Mouse (Mus musculus) bone marrow, adult 2 months (tissue): ENCODE data around the gene Mybpc3. TPM values are rescaled to one million over a fixed set of nuclear protein-coding genes. Genes with fewer than 3 reads are reported as not detected.

Experiments
- H3K27ac ChIP-seq: fragments of 200-500 bp; 2 replicates; pipeline ENCODE4 v1.5.1; 2012; ENCODE audit warnings: low read depth, mild to moderate bottlenecking, control low read depth, inconsistent platforms, low read length; ENCODE audit not compliant: control insufficient read depth, poor library complexity, insufficient read depth
- H3K4me1 ChIP-seq: fragments of 200-500 bp; 2 replicates; pipeline ENCODE4 v1.6.1; 2011; ENCODE audit warnings: low read length; ENCODE audit not compliant: control insufficient read depth, insufficient read depth
- H3K4me3 ChIP-seq: fragments of 200-500 bp; replicated peaks from 2 replicates; pipeline ENCODE3; 2011; ENCODE audit warnings: mild to moderate bottlenecking, low read depth, low read length, control low read depth; ENCODE audit not compliant: control insufficient read depth
- CTCF ChIP-seq: fragments of 200-500 bp; IDR thresholded peaks from 2 replicates; pipeline ENCODE4 v1.5.1; 2011; ENCODE audit warnings: low read length, control low read depth; ENCODE audit not compliant: control insufficient read depth, insufficient read depth
- POLR2A ChIP-seq: fragments of 200-500 bp; IDR thresholded peaks from 2 replicates; pipeline ENCODE4 v1.6.1; 2011; ENCODE audit warnings: low read depth, mild to moderate bottlenecking, control low read depth, low read length, borderline replicate concordance; ENCODE audit not compliant: control insufficient read depth
- WGBS: fragments of 180-500 bp; shearing (Covaris S2); methylation state at CpG from one replicate; pipeline ENCODE4 v1.1.7; 2018; 5-methylcytosine and 5-hydroxymethylcytosine counted together
- polyA plus RNA-seq: library from polyadenylated mRNA; stranded (reverse); fragments of >200 nt; gene quantifications from 2 replicates; pipeline ENCODE4 v1.2.4, GENCODE M21; 2011; ENCODE audit warnings: low replicate concordance; ENCODE audit not compliant: missing spikeins, insufficient read depth, insufficient read length

Mybpc3 gene
- polyA plus RNA-seq, 1 experiment, result 1.1 TPM

- WGBS, result 59% methylated on average over 6 of the region's 6 CpGs
- Histone ChIP-seq H3K4me3 (no peak overlapping the region), H3K4me1 (no peaks in the 10 kb centered on the region), H3K27ac (no peak overlapping the region)
- TF ChIP-seq CTCF (no peak), POLR2A (no peak)
Measured at GRCm38 (mm10) chr2:91120261-91120671, 2.3 kb downstream of the Mybpc3 start.

DNA sequence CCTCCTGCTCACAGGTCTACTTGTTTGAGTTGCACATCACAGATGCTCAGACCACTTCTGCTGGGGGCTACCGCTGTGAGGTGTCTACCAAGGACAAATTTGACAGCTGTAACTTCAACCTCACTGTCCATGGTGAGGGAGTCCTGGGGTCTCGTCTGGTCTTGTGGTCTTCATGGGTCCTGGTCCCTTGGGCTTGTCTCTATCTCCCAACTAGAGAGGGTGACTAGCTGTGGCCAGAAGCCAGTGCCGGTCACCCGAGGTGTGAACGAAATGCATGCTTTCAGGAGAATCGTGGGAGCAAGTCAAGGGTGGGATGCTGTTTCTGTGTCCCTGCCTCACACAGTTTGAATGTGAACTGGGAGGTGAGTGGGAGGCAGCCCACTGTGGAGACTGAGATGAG is 3.1 kb downstream of the Mybpc3 start:
- 78% methylated on average over 6 of the region's 6 CpGs for WGBS
- H3K27ac ChIP-seq, result no peak overlapping the region
- H3K4me1 ChIP-seq, result no peaks in the 10 kb centered on the region
- no peak overlapping the region for H3K4me3 ChIP-seq
- TF ChIP-seq POLR2A, result no peak
- no peak for TF ChIP-seq CTCF

GRCm38 (mm10) chr2:91121497-91121896 is 3.6 kb downstream of the Mybpc3 start:
- no peak overlapping the region for H3K27ac ChIP-seq
- no peak for TF ChIP-seq POLR2A
- no peak for TF ChIP-seq CTCF
- H3K4me1 ChIP-seq, result no peaks in the 10 kb centered on the region
- no peak overlapping the region for H3K4me3 ChIP-seq
- 77% methylated on average over 8 of the region's 8 CpGs for WGBS

DNA sequence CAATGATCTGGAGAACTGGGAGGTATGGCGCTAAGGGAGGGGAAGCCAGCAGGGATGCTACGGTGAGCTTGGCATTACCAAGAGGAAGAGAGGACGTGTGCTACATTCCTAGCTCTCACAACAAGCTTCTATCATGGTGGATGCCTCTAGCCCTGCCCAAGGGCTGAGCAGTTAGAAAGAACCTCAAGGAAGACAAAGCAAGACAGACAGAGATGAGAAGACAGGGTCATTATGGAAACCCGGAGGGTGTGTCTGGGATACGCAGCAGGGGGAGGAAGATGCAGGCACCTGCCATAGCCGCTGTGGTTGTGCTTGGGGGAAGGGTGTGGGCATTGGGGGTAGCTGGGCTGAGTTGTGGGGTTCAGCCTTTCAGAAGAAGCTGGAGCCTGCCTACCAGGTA is 5.6 kb downstream of the Mybpc3 start:
- no peaks in the 10 kb centered on the region for H3K4me1 ChIP-seq
- no peak for TF ChIP-seq CTCF
- no peak for TF ChIP-seq POLR2A
- no peak overlapping the region for H3K4me3 ChIP-seq
- H3K27ac ChIP-seq, result no peak overlapping the region
- WGBS, result 77% methylated on average over 6 of the region's 6 CpGs

- Histone ChIP-seq H3K27ac (no peak overlapping the region), H3K4me1 (no peaks in the 10 kb centered on the region), H3K4me3 (no peak overlapping the region)
- 82% methylated on average over 10 of the region's 10 CpGs for WGBS
- TF ChIP-seq CTCF, result no peak
- TF ChIP-seq POLR2A, result no peak
Measured at GRCm38 (mm10) chr2:91125101-91125500, 7.2 kb downstream of the Mybpc3 start.

- H3K4me3 ChIP-seq, result no peak overlapping the region
- no peak for TF ChIP-seq POLR2A
- no peak for TF ChIP-seq CTCF
- H3K4me1 ChIP-seq, result no peaks in the 10 kb centered on the region
- 82% methylated on average over 5 of the region's 5 CpGs for WGBS
- H3K27ac ChIP-seq, result no peak overlapping the region
Measured at GRCm38 (mm10) chr2:91128761-91129160, 10.8 kb downstream of the Mybpc3 start.

GRCm38 (mm10) chr2:91130126-91130525 is 12.2 kb downstream of the Mybpc3 start:
- H3K4me3 ChIP-seq, result no peak overlapping the region
- no peak for TF ChIP-seq CTCF
- no peak overlapping the region for H3K27ac ChIP-seq
- WGBS, result 83% methylated on average over 6 of the region's 6 CpGs
- no peaks in the 10 kb centered on the region for H3K4me1 ChIP-seq

DNA sequence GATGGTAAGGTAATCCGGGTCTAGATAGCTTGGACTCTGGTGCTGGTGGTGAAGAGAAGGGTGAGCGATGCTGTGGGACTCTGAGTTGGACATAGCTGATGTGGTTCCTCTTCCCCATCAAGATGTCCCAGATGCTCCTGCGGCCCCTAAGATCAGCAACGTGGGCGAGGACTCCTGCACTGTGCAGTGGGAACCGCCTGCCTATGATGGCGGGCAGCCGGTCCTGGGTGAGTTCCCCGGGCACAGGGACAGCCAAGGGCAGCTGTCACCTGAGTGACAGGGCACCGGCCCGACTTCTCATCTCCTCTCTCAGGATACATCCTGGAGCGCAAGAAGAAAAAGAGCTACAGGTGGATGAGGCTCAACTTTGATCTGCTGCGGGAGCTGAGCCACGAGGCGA is 13.3 kb downstream of the Mybpc3 start:
- no peak for TF ChIP-seq POLR2A
- no peak for TF ChIP-seq CTCF
- WGBS, result 88% methylated on average over 15 of the region's 15 CpGs
- no peak overlapping the region for H3K27ac ChIP-seq
- H3K4me1 ChIP-seq, result no peaks in the 10 kb centered on the region
- H3K4me3 ChIP-seq, result no peak overlapping the region

DNA sequence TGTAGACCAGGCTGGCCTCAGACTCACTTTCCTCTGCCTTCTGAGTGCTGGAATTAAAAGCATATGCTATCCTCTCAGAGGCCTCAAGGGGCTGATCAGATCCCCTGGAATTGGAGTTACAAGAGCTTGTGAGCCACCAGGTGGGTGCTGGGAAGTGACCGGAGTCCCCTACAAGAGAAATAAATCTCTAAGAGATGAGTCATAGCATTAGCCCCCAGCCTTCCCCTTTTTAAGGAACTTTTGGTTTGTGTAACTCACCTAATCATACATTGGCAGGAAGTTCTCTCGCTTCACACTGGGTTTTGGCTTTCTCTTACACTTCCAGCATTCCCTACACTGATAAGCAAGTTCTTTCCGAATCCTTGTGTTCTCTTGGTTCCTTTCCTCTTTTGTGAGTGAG is 14.1 kb downstream of the Mybpc3 start:
- TF ChIP-seq CTCF (no peak), POLR2A (no peak)
- no peak overlapping the region for H3K27ac ChIP-seq
- no peaks in the 10 kb centered on the region for H3K4me1 ChIP-seq
- 9% methylated on average over 3 of the region's 3 CpGs for WGBS
- H3K4me3 ChIP-seq, result no peak overlapping the region
